Mouse (Mus musculus): ENCODE data around the gene Kcnn1. TPM values are rescaled to one million over a fixed set of nuclear protein-coding genes. Genes with fewer than 3 reads are reported as not detected.

Kcnn1 gene
- total and polyA plus RNA-seq, 3 experiments, result 0.03 to 0.22 TPM; not detected in 1

DNA sequence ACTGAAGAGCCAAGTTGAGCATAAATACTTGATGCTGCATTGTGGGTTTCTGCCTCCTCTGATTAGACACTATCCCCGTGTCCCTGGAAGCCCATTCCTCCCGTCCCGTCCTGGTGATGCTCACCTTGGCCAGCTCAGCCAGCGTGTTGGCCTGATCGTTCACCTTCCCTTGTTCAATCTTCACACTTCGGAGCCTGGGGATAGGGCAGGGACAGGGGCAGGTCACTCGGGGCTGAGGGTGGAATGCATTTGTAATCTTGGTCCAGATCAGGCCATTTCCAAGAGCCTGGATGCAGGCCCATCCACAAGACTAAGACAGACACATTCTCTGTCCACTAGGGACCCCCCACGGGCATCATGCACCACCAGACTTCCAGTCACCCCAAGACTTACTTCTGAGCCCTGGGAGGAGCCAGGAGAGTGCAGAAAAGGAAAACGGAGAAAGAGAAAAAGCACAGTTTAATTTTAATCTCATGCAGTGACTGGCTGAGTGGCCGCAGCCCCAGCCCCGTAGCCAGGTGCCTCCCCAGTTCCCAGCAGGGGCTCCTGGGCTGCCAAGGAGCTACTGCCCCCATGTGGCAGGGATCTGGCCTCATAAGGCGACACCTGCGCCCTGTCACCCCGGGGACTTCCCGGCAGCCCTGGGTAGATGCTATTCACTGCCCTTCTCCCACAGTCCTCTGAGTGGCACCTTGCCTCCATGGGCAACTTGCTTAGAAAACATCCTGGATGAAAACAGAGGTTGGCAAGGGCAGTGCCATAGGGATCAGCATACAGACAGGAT lies 16.5 kb downstream of the Kcnn1 start:
- ATAC-seq (ENCODE audit: extremely low read depth, insufficient number of reproducible peaks, low FRiP score, poor library complexity, severe bottlenecking) (no peak), DNase-seq (ENCODE audit: low spot score) (no peak)
- TF ChIP-seq GATA2 (IDR thresholded peaks at IDR 0.05; ENCODE audit: borderline replicate concordance, low read depth, low read length), result no peak
- no peak for TF ChIP-seq TAL1 (conservative IDR thresholded peaks at IDR 0.05; ENCODE audit: low read depth, low read length)
- no peak for TF ChIP-seq CTCF (IDR thresholded peaks at IDR 0.05; ENCODE audit: low read depth, low read length)
- TF ChIP-seq POLR2AphosphoS5 (IDR thresholded peaks at IDR 0.05; ENCODE audit: insufficient replicate concordance, low read depth, low read length), result no peak
- TF ChIP-seq GATA1 (IDR thresholded peaks at IDR 0.05; ENCODE audit: borderline replicate concordance, low read length), result no peak
- Histone ChIP-seq H3K9me3 (replicated peaks) (no peaks in the 10 kb centered on the region), H3K27me3 (ENCODE audit: insufficient read depth, low read length) (peaks cover 58% of the 10 kb centered on the region), H3K4me3 (ENCODE audit: low read depth, low read length) (no peak overlapping the region), H3K4me1 (ENCODE audit: insufficient read depth, low read depth, low read length) (peaks cover 50% of the 10 kb centered on the region), H3K36me3 (replicated peaks) (no peaks in the 10 kb centered on the region)

DNA sequence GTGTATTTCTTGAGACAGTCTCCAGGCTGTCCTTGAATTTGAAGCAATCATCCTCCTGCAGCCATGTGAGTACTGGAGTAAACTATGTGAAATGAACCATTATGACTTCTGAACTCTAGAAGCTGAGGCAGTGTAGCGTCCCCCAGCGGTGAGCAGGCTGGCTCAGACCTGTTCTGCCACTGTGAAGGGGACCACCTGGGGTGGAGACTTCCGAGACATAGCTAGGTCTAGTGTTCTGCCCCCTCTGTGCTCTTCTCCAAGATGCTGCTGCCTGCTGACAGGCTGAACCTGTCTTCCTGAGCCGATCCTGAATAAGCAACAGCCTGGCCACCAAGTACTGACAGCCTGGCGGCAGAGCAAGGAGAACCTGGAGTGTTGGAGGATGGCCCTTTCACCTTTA lies 17.9 kb downstream of the Kcnn1 start:
- peaks cover 44% of the 10 kb centered on the region for H3K27me3 ChIP-seq (ENCODE audit: insufficient read depth, low read length)
- H3K36me3 ChIP-seq (replicated peaks), result no peaks in the 10 kb centered on the region
- no peaks in the 10 kb centered on the region for H3K9me3 ChIP-seq (replicated peaks)
- DNase-seq (ENCODE audit: low spot score) (no peak), ATAC-seq (ENCODE audit: extremely low read depth, insufficient number of reproducible peaks, low FRiP score, poor library complexity, severe bottlenecking) (no peak)
- no peak for TF ChIP-seq CTCF (IDR thresholded peaks at IDR 0.05; ENCODE audit: low read depth, low read length)
- no peak for TF ChIP-seq GATA2 (IDR thresholded peaks at IDR 0.05; ENCODE audit: borderline replicate concordance, low read depth, low read length)
- TF ChIP-seq TAL1 (conservative IDR thresholded peaks at IDR 0.05; ENCODE audit: low read depth, low read length), result no peak
- TF ChIP-seq GATA1 (IDR thresholded peaks at IDR 0.05; ENCODE audit: borderline replicate concordance, low read length), result no peak
- no peak for TF ChIP-seq POLR2AphosphoS5 (IDR thresholded peaks at IDR 0.05; ENCODE audit: insufficient replicate concordance, low read depth, low read length)
- H3K4me1 ChIP-seq (ENCODE audit: insufficient read depth, low read depth, low read length), result peaks cover 58% of the 10 kb centered on the region
- H3K4me3 ChIP-seq (ENCODE audit: low read depth, low read length), result no peak overlapping the region

- H3K36me3 ChIP-seq (replicated peaks), result no peaks in the 10 kb centered on the region
- H3K4me1 ChIP-seq (ENCODE audit: insufficient read depth, low read depth, low read length), result peaks cover 60% of the 10 kb centered on the region
- peak overlapping the region; percentile 31; the same call in 1 of the 2 replicates for H3K4me3 ChIP-seq (ENCODE audit: low read depth, low read length)
- no peaks in the 10 kb centered on the region for H3K9me3 ChIP-seq (replicated peaks)
- ATAC-seq (ENCODE audit: extremely low read depth, insufficient number of reproducible peaks, low FRiP score, poor library complexity, severe bottlenecking) (no peak), DNase-seq (ENCODE audit: low spot score) (peak; percentile 82)
- TF ChIP-seq POLR2AphosphoS5 (IDR thresholded peaks at IDR 0.05; ENCODE audit: insufficient replicate concordance, low read depth, low read length) (no peak), CTCF (IDR thresholded peaks at IDR 0.05; ENCODE audit: low read depth, low read length) (peak; percentile 87), GATA2 (IDR thresholded peaks at IDR 0.05; ENCODE audit: borderline replicate concordance, low read depth, low read length) (no peak), TAL1 (conservative IDR thresholded peaks at IDR 0.05; ENCODE audit: low read depth, low read length) (no peak), GATA1 (IDR thresholded peaks at IDR 0.05; ENCODE audit: borderline replicate concordance, low read length) (no peak)
- peaks cover 38% of the 10 kb centered on the region for H3K27me3 ChIP-seq (ENCODE audit: insufficient read depth, low read length)
These were observed 18.5 kb downstream of the Kcnn1 start for GRCm38 (mm10) chr8:70844523-70844922.

DNA sequence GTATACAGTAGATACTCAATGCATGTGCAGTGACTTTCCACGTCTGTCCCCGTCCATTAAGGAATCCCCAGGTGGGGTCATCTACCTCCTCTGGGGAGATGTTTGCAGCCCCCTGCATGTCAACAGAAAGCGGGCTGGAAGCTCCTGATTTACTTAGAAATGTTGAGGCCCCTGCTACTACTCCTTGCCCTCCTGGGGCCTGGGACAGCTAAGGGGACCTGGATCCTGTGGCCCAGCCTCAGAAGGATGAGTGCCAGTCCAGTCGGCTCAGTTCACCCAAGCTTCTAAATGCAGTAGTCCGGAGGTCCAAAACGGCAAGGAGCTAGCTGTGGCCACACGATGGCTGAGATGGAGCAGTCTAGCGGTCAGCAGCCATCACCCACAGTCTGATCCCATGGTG lies 19.1 kb downstream of the Kcnn1 start:
- peak overlapping the region; percentile 31; the same call in 1 of the 2 replicates for H3K4me3 ChIP-seq (ENCODE audit: low read depth, low read length)
- H3K4me1 ChIP-seq (ENCODE audit: insufficient read depth, low read depth, low read length), result peaks cover 60% of the 10 kb centered on the region
- peaks cover 33% of the 10 kb centered on the region for H3K27me3 ChIP-seq (ENCODE audit: insufficient read depth, low read length)
- no peaks in the 10 kb centered on the region for H3K36me3 ChIP-seq (replicated peaks)
- ATAC-seq (ENCODE audit: extremely low read depth, insufficient number of reproducible peaks, low FRiP score, poor library complexity, severe bottlenecking), result no peak
- no peaks in the 10 kb centered on the region for H3K9me3 ChIP-seq (replicated peaks)
- no peak for DNase-seq (ENCODE audit: low spot score)
- no peak for TF ChIP-seq GATA2 (IDR thresholded peaks at IDR 0.05; ENCODE audit: borderline replicate concordance, low read depth, low read length)
- TF ChIP-seq POLR2AphosphoS5 (IDR thresholded peaks at IDR 0.05; ENCODE audit: insufficient replicate concordance, low read depth, low read length), result no peak
- TF ChIP-seq CTCF (IDR thresholded peaks at IDR 0.05; ENCODE audit: low read depth, low read length), result no peak
- TF ChIP-seq GATA1 (IDR thresholded peaks at IDR 0.05; ENCODE audit: borderline replicate concordance, low read length), result no peak
- TF ChIP-seq TAL1 (conservative IDR thresholded peaks at IDR 0.05; ENCODE audit: low read depth, low read length), result no peak

- Histone ChIP-seq H3K9me3 (replicated peaks) (no peaks in the 10 kb centered on the region), H3K36me3 (replicated peaks) (no peaks in the 10 kb centered on the region), H3K27me3 (ENCODE audit: insufficient read depth, low read length) (peaks cover 26% of the 10 kb centered on the region), H3K4me1 (ENCODE audit: insufficient read depth, low read depth, low read length) (peaks cover 66% of the 10 kb centered on the region), H3K4me3 (ENCODE audit: low read depth, low read length) (no peak overlapping the region)
- peak; percentile 27; the same call in 1 of the 2 replicates for TF ChIP-seq TAL1 (conservative IDR thresholded peaks at IDR 0.05; ENCODE audit: low read depth, low read length)
- TF ChIP-seq POLR2AphosphoS5 (IDR thresholded peaks at IDR 0.05; ENCODE audit: insufficient replicate concordance, low read depth, low read length), result no peak
- ATAC-seq (ENCODE audit: extremely low read depth, insufficient number of reproducible peaks, low FRiP score, poor library complexity, severe bottlenecking) (no peak), DNase-seq (ENCODE audit: low spot score) (no peak)
These were observed 19.8 kb downstream of the Kcnn1 start for GRCm38 (mm10) chr8:70843214-70843773.

- H3K9me3 ChIP-seq (replicated peaks), result no peaks in the 10 kb centered on the region
- H3K36me3 ChIP-seq (replicated peaks), result peaks cover 2% of the 10 kb centered on the region
- TF ChIP-seq TAL1 (conservative IDR thresholded peaks at IDR 0.05; ENCODE audit: low read depth, low read length), result no peak
- no peak for TF ChIP-seq GATA2 (IDR thresholded peaks at IDR 0.05; ENCODE audit: borderline replicate concordance, low read depth, low read length)
- TF ChIP-seq CTCF (IDR thresholded peaks at IDR 0.05; ENCODE audit: low read depth, low read length), result no peak
- TF ChIP-seq POLR2AphosphoS5 (IDR thresholded peaks at IDR 0.05; ENCODE audit: insufficient replicate concordance, low read depth, low read length), result no peak
- no peak for TF ChIP-seq GATA1 (IDR thresholded peaks at IDR 0.05; ENCODE audit: borderline replicate concordance, low read length)
- peak overlapping the region; percentile 33; the same call in 1 of the 2 replicates for H3K4me3 ChIP-seq (ENCODE audit: low read depth, low read length)
- peaks cover 67% of the 10 kb centered on the region for H3K4me1 ChIP-seq (ENCODE audit: insufficient read depth, low read depth, low read length)
- ATAC-seq (ENCODE audit: extremely low read depth, insufficient number of reproducible peaks, low FRiP score, poor library complexity, severe bottlenecking), result no peak
- H3K27me3 ChIP-seq (ENCODE audit: insufficient read depth, low read length), result peaks cover 18% of the 10 kb centered on the region
- no peak for DNase-seq (ENCODE audit: low spot score)
These were observed 20.6 kb downstream of the Kcnn1 start for GRCm38 (mm10) chr8:70842484-70842883.
